Mouse (Mus musculus) layer of hippocampus, postnatal 36 days (tissue): ENCODE measurements around the gene Dtd1. TPM values are rescaled to one million over a fixed set of nuclear protein-coding genes. Genes with fewer than 3 reads are reported as not detected.
"Not testable (repeated sequence)": the region's sequence is repeated elsewhere in the genome, so short reads cannot be mapped to it uniquely, and the experiment has no call there.

Experiments
- DNase-seq, 2 experiments: peaks; one replicate each; pipeline ENCODE4 v3.0.0; 2022
- total RNA-seq, 2 experiments: library from RNA; stranded (reverse); gene quantifications; 2 replicates each; pipeline ENCODE4 v1.2.3; 2021

Gene Dtd1
- total RNA-seq = 10 to 100 TPM; 63.7 to 66.2 TPM

DNA sequence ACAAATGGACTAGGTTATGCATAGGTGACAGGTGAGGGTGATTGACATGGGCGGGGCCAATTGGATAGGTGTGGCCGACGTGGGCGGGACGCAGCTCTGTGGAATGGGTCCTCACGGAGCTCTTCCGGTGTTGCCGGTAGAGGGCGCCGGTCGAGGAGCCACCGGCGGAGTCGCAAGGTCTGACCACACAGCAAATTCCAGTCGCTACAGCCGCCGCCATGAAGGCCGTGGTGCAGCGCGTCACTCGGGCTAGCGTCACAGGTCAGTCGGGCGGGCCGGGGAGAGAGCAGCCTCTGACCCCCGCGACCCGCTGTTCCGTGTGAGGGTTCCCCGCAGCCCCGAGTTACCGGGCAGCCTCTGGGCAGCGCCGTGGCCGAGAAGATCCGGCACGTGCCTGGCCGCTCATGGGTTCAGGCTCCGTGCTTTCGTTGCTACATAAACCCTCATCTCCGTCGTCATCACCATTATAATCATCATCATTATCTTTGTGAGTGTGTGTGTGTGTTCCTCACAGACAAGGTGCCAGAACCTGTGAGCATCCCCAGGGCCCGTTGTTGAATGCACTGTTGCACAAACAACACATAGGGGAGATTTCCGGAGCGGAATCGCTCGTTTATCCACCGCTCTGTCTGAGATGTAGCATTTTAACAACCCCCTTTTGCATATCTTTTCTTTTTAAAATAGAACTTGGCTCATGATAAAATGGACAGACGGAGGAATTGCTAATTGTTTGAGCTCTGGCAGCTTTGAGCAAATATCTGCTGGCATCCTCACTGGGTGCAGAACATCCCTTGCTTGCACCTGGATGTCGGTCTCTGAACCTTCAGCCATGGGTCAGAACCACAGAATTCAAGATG, at the start of gene Dtd1:
Dtd1 (plus strand) TSS at position 67 of the 857 bp plus-strand sequence.
- peak; percentile 85 for DNase-seq

DNA sequence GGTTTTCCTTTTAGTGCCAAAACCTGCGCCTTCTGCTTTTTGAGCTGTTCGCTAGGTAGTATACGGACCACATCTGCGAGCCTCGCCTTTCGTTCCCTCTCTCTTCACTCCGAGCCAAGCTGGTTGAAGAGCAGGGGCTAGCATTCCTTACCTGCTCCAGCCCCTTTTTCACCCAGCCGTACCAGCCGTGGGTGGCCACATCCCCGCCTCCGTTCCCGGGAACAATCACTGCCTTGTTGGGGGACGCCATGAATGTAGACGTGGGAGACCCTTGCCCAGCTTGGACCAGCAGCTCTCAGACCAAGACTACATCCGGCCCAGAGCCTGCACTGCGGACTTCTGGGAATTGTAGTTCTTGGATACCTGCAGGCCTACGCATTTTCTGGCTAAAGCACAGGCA, 49.2 kb upstream of the Dtd1 start, which contains the start of gene Rbbp9:
Rbbp9 (minus strand) TSS at position 341 of the 400 bp plus-strand sequence.
- peak; percentile 68 to 74 for DNase-seq

DNA sequence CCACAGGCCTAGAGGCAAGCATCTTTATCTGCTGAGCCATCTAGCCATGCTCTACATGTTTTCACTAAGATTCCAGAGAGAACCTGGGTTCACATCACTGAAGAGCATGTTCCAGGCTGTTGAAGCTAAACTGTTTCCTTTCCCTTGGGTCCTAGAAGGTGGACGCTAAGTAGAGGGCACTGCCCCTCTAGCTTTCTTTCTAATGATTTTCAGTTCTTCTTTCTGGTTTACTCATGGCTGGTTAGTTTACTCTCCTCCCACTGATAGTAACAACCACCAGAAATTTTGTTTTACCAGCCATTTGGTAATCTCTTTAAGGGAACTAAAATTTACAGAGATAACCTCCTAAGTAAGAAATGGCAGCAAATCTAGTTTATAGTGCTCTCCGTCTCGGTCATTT, 45.8 kb upstream of the Dtd1 start:
- no peak for DNase-seq

DNA sequence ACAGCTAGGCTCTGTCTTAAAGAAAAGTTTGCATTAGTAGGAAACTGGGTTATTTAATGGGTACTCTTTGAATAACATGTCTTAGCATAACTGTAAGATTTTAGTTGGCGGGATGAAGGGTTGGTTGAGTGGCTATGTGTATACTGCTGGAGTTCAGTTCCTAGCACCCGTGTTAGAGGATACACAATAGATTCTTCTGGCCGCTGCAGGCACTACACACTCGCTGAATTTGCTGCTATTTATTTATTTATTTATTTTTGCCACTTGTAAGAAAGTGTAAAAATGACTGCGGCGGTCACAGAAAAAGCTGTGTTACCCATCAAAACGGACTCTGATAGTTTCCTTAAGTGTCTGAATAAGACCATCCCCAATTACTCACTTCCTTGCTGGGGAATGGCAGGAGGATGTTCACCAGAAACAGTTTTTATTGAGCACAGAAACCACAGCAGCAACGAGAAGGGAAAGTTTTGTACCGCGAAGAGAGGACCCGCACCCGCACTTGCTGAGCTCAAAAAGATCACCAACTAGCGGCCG, 44.3 kb upstream of the Dtd1 start:
- no peak for DNase-seq

DNA sequence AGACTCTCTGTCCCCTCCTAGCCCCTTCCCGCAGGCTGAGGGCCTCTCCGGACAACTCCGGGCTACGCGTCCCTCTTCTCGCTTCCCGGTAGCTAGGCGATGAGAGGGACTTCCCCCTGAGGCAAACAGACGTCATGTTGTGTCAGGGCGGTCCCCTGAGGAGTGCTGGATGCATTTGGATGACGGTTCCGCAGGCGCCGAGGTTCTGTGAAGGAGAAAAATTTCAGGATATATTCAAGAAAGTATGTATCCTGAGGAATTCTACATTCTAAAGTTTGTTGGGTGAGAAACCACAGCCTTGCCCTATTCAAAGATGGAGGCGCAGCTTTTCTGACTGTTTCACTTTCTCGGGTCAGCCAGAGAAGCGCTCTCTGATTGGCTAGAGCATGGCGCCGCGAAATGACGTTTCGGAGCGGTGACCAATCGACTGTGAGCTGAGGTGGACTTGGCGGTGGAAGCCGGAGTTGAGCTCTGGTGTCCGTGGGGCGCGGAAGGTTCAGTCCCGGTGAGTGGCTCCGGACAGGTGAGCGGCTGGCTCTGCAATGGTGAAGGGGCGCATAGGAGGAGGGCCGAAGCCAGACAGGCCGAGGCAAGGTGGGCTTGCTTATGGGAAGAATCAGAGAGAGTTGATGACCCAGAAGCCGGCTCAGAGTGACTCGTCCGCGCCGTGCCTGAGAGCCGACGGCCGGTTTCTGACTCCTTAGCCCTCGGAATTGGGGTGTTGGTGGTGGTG, 43.7 kb upstream of the Dtd1 start, which contains the start of gene Sec23b:
Sec23b (plus strand) TSS at position 410 of the 733 bp plus-strand sequence.
- DNase-seq = peak; percentile 96

DNA sequence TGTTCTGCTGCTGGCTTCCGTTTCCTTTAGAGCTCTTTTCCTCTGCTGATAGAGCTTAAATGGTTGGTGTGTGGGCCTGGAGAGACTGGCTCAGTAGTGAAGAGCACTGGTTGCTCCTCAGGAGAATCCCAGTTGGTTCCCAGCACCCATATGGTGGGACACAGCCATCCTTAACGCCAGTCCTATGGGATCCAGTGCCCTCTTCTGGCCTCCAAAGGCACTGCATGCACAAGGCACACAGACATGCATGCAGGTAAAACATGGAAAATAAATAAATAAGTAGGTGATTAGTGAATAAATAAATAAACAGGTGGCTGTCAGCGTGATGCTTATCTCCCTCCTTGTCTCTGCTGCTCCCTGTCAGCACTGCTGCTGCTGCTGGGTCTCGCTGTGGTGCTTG, 11.0 kb upstream of the Dtd1 start:
- no peak for DNase-seq

DNA sequence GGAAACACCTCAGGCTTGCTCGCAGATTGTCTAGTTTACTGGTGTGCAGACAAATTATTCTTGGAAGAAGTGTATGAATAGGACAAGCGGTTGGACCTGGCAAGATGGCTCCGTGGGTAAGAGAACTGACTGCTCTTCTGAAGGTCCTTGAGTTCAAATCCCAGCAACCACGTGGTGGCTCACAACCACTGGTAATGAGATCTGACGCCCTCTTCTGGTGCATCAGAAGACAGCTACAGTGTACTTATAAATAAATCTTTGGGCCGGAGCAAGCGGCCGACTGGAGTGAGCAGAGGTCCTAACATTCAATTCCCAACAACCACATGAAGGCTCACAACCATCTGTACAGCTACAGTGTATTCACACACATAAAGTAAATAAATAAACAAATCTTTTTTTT, 6.7 kb upstream of the Dtd1 start:
- not testable (repeated sequence) for DNase-seq

DNA sequence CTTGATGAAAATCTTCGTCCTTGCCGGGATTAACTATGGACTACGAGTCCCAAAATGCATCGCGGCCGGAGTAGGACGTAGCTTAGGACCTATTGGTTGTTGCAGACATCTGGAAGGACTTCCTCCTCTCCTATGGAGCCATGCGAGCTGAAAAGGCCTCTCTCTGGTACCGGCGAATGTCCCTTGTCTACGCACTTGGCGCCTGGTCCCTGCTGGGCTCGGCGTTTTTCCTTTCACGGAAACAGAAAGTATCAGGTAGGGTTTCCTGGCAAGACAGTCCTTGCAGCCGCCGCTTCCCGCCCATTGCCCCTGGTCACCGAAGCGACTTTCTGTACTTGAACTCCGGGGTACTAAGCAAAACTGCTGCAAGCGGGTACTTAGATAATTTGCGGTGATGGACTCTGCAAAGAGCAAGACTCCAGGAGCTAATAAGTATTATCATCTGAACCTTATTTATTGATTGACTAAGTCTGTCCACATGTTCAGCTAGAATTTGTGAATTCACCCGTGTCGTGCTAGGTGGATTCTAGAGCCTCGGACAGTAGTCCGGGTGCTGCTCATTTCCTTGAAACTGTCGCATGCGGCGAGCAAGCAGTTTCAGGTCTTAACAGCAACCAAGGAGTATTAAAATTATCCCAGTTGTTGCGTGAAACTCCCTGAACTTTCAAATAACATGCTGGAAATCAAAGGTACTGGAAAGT, 5.6 kb upstream of the Dtd1 start, which contains the start of gene Smim26:
Smim26 (plus strand) TSS at position 104 of the 701 bp plus-strand sequence.
- peak; percentile 79 to 81 for DNase-seq

DNA sequence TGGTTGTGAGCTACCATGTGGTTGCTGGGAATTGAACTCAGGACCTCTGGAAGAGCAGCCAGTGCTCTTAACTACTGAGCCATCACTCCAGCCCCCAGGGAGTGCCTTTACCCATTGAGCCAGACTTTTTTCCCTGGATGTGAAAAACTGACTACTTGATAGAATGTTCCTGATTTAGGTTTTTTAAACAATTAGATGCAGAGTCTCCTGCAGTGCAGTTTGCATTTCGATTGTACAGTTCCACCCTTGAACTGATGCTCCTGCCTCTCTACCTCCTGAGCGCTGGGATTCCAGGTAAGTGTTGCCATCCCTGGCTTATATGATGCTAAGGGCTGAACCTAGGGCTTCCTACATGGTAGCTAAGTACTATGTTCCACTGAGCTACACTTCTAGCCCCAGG, 1.7 kb upstream of the Dtd1 start:
- no peak for DNase-seq

DNA sequence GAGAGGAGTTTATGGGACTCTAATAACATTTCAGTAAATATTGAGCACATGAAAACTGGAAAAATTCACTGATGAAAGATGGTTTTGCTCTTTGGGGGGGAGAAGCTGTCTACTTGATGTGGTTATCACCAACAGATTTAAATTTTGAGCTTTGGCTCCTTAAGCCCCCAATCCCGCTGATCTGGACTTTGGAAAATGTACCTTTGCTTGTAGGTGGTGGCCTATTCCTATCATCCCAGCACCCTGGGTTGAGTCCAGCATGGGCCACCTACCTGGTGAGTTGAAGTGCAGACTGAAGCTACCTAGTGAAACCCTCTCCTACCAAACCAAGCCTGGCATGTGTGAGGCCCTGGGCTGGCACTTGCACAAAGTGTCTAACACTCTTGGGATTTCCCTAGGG, 1.9 kb downstream of the Dtd1 start:
- no peak for DNase-seq

DNA sequence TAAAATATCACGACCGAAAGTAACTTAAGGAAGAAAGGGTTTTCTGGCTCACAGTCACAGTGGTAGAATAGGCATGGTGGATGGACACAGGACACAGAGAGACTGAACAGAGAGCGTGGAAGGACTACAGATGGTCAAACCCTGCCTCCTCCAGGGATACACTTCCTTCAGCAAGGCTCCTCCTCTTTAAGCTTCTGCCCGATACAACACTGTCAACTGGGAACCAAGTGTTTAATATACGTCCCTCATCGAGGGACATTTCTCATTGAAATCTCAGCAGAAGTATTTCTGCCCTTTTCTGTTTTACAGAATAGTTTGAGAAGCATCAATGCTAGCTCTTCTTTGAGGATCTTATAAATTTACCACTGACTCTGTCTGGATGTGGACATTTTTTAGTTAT, 14.3 kb downstream of the Dtd1 start:
- DNase-seq = no peak

DNA sequence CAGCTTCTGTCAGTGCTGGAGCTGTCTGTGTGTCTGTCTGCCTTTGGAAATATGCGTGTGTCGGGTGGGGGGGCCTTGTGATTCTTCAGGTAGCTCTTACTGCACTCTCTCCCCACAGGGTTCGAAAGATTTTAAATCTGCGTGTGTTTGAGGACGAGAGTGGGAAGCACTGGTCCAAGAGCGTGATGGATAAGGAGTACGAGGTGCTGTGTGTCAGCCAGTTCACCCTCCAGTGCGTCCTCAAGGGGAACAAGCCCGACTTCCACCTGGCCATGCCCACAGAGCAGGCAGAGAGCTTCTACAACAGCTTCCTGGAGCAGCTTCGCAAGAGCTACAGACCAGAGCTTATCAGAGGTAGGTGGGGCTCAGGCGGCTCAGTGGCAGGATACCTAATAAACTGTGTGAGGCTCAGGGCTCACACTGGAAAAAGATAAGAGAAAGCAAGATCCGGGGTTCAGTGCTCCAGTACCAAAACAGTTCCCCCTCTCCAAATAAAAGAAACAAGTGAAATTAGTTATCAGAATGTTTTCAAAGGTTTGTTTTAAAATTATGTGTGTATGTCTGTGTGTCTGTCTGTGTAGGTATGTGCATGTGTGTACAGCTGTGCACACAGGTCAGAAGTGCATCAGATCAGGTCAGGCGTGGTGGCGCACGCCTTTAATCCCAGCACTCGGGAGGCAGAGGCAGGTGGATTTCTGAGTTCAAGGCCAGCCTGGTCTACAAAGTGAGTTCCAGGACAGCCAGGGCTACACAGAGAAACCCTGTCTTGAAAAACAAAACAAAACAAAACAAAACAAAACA, 17.6 kb downstream of the Dtd1 start:
- DNase-seq = no peak

DNA sequence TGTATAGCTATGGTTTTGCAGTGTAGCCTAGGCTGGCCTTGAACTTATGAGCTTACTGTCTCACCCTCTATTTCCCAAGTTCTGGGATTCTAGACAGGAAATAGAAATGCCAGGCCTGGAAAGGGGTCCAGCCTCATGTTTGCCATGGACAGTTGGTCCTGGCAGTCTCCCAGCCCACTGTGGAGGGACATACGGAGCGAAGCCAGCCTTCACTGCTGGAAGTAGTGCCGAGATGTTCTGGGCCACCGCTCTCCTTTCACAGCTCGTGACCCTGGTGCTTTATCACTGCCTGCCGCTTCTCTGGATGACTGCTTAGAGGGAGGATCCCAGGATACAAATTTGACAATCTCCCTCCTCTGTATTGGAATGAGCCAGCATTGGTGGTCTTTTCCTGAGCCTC, 21.8 kb downstream of the Dtd1 start:
- DNase-seq = no peak

DNA sequence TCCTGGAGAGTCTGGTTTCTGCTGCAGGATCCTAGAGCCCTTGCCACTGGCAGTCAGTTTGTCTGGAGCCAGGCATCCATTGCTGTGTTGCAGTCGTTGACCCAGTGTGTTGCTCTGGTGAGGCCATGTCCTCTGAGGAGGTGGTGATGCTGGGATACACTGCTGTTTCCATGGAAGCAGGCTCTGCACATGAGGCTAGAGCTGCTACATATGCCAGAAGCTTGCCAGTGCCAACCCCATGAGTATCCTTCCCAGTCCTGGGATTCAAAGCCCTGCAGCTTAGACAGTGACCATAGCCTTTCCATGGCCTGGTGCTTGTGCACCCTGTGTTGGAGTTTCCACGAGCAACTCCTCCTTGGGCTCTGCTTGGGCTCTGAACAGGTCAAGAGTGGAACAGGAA, 33.9 kb downstream of the Dtd1 start:
- no peak for DNase-seq

DNA sequence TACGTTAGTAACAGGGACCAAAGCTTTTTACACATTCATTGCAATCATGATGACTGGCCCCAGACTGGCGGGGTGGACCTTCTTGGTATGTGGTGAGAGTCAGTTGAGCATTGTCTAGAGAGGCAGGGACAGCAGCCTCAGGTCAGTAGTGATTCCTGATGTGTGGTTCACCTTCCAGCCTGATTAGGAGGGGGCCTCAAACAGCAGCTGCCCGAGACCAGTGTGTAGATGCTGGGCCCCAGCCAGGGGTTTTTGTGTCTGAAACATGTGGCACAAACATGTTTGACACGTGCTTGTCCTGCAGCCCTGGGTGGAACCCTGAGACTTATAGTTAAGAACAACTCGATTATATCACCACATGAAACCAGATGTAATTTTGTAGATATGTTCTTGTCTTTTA, 34.5 kb downstream of the Dtd1 start:
- DNase-seq = no peak

DNA sequence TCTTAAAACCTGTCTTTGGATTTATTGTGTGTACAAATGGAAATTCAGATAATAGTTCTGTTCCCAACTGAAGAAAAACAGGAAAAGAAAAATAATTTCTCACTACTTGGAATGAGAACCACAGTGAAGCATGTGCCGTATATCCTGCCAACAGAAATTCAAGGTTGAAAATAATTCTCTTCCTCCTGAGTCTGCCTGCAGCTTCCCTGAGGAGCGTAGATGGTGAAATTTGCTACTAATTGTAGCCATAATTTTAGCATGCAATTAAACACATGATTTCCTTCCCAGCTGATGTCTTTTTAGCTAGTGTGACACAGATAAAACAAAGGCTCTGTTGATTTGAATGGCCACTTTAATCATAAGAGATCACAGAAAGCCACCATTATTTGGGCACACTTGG, 35.0 kb downstream of the Dtd1 start:
- DNase-seq = no peak

DNA sequence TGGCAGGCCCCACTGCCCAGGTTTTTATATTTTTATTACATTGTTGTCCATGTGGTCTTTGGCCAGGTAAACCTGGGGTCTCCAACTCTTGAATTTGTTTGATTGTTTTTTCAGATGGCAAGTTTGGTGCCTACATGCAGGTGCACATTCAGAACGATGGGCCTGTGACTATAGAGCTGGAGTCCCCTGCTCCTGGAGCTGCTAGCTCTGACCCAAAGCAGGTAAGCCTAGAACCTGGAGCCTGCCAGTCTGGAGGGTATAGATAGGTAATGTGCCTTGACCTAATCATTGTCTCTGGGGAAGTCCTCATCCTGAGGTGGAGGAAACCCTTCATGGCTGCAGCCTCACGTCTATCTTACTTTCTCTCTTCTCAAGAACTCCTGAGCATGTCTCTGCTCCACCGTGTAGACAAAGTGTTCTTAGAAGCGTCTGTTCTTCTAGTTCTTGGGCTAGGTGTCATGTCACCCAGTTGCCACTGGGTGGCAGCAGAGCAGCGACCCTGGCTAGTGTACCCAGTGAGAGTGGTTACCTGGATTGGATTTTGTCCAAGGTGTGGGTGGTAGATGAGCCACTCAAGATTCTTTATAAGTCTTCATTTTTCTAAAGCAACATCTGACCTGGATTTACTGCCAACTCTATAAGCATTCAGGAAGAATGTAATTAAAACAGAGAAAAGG, 36.1 kb downstream of the Dtd1 start:
- peak; percentile 47 to 62 for DNase-seq

DNA sequence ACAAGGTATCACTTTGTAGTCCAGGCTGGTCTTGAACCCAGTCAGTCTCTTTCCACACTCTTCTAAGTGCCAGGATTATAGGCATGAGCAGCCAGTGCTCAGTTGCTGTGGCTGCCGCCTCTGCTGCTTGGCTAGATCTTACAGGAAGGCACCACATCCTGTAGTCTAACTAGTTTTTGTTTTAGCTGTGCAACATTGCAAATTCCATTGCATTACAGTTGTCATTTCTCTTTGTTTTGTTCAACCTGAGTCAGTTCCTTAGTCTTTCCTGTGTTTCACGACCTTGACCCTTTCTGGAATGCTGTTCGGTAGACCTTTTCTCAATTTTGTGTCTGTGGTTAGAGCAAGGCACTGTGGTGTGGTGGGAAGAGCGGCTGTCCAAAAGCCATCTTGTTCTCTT, 37.5 kb downstream of the Dtd1 start:
- DNase-seq = no peak

DNA sequence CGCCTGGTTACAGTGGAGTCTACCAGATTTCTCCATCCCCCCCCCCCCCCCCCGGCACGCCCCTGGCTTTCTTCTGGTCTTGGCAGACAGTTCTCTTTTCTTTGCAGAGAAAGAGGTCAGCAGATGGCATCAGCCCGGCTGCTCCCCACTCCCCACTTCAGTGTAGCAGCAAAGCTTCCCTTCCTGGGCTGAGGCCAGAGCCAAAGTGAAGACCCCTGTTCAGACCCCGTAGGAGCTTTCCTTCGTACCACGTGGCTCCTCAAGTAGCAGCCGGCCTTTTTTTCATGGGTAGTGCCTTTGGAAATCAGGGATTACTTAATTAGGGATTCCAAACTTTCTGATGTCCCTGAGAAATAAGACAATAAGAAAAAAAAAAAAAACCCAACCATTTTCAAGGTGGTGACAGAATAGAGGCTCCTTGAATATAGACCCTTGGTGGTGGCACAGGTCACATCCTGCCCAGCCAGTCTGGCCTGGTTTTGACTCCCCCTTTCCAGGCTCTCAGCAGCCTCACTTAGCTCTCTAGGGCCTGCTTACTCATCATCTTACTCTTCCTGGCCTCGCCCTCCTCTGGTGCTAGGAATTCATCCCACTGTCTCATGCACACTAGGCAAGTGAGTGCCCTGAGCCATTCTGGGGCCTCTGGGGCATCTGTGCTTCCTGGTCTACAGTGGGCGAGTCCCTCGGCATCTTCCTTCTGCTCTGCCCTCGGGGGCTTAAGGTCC, 38.1 kb downstream of the Dtd1 start:
- DNase-seq = no peak

DNA sequence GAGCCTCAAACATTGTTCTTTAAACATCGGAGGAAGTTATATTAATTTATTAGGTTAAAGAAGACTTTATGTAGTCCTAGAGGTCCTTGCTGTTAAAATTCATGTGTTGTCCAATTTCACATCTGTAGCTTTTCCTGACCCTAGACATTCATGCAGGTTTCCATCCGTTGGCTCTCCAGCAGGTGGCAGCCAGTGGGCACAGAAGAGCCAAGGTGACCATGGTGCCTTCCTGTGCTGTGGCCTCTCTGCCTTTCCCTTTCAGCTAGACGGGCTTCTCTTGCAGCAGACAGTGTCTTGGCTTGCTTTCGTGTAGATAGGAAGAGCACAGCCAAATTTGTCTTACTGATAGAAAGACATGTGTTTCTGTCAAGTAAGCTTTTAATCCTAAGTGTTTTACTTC, 39.0 kb downstream of the Dtd1 start:
- DNase-seq = no peak

DNA sequence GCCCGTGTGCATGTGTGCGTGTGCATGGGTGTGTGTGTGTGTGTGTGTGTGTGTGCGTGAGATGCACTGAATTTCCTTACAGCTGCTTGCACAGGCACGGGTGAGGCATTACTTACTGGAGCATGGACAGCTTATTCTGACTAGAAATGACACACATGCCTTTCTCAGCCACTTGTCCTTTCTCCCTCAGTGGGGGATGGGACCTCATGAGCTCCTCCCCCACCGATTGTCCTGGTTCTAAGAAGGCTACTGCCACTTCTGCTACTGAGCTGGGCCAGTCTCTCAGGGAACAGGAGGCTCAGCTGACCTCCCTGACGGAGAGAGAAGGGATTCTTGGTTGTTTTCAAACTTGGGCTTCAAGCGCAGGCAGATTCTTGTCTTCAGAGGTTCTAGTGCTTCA, 40.4 kb downstream of the Dtd1 start:
- DNase-seq = no peak
